Comparison of ENCODE assay signal across 9 mouse cellular contexts in the genomic region with DNA sequence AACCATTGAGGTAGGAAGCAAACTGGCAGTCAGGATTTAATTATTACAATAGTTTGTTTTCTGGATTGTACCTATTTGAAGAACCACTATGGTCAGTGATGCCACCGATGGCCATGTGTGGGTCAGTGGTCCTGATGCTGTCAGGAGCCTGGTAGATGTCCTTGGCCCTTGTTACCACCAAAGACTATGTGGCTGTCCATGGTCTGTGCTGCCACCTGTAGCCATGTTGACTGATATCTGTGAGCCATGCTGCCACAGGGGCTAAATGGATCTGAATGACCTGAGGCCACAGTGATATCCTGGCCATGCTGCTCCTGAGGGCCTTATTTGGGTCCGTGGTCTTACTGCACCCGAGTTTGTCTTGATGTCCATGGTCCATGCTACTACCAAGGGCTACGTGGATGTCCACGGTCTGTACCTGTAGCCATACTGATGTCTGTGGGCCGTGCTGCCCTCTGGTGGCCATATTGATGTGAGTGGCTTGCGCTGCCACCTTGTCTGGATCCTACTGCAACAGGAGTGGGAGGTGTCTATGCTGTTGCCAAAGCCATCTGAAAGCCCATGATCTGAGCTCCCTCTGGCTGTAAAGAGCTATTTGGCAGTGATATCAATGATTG. TPM values are rescaled to one million over a fixed set of nuclear protein-coding genes. Genes with fewer than 3 reads are reported as not detected.
DNase-seq lines count a peak whose midpoint lies in the region; ATAC-seq and TF ChIP-seq lines count a peak whose summit lies in the region.
"Had no signal": no experiment of that assay in that cellular context is flagged by ENCODE, and none has a peak within 500 bp of the region (broad histone marks: within the 10 kb centered on the region; RNA-seq: fewer than 3 reads in every experiment).

No protein-coding gene starts in this region.

- TF ChIP-seq RAD21 in CH12.LX (IDR thresholded peaks at IDR 0.05; ENCODE audit: low read depth, low read length), result peak; percentile 66

- H3K4me2 ChIP-seq in CH12.LX (ENCODE audit: insufficient read depth, low read depth, poor library complexity, severe bottlenecking), result no peak overlapping the region
- H3K4me2 ChIP-seq in forebrain, embryonic 15.5 days (replicated peaks), result no peak overlapping the region
- H3K4me2 ChIP-seq in midbrain, embryonic 11.5 days, result no peak overlapping the region
- H3K4me2 ChIP-seq in stomach, embryonic 14.5 days (replicated peaks; ENCODE audit: low read depth, low read length), result no peak overlapping the region

- no peaks in the 10 kb centered on the region for H3K9me3 ChIP-seq in CH12.LX (replicated peaks; ENCODE audit: low read length)
- no peaks in the 10 kb centered on the region for H3K9me3 ChIP-seq in forebrain, embryonic 15.5 days
- H3K9me3 ChIP-seq in midbrain, embryonic 11.5 days (ENCODE audit: control insufficient read depth, low read length), result no peaks in the 10 kb centered on the region
- no peaks in the 10 kb centered on the region for H3K9me3 ChIP-seq in stomach, embryonic 14.5 days (ENCODE audit: control insufficient read depth, low read depth, low read length)

- no peaks in the 10 kb centered on the region for H3K27me3 ChIP-seq in CH12.LX (replicated peaks)
- peaks cover 54% of the 10 kb centered on the region for H3K27me3 ChIP-seq in forebrain, embryonic 15.5 days
- H3K27me3 ChIP-seq in midbrain, embryonic 11.5 days (ENCODE audit: control insufficient read depth, insufficient read depth, low read length), result peaks cover 23% of the 10 kb centered on the region
- H3K27me3 ChIP-seq in stomach, embryonic 14.5 days (ENCODE audit: control insufficient read depth, insufficient read depth, low read length), result peaks cover 6% of the 10 kb centered on the region; the same call in 1 of the 2 replicates

- ATAC-seq in forebrain, embryonic 15.5 days (replicated peaks), result peak; percentile 70
- peak; percentile 71 for ATAC-seq in midbrain, embryonic 11.5 days (ENCODE audit: low FRiP score)
- ATAC-seq in stomach, embryonic 14.5 days (ENCODE audit: insufficient number of reproducible peaks, insufficient read depth, low FRiP score, low read depth), result peak; percentile 37; the same call in 1 of the 2 replicates

- H3K4me1 ChIP-seq in CH12.LX (ENCODE audit: control insufficient read depth in 1 of 2, insufficient read depth in 2 of 2), result peaks cover 3% of the 10 kb centered on the region in 2 experiments; a peak in 1 of 4 replicates
- H3K4me1 ChIP-seq in forebrain, embryonic 15.5 days, result no peaks in the 10 kb centered on the region
- no peaks in the 10 kb centered on the region for H3K4me1 ChIP-seq in midbrain, embryonic 11.5 days (ENCODE audit: control insufficient read depth, insufficient read depth, low read length)
- no peaks in the 10 kb centered on the region for H3K4me1 ChIP-seq in stomach, embryonic 14.5 days (ENCODE audit: control insufficient read depth, insufficient read depth, low read length)

- H3K9ac ChIP-seq in CH12.LX (ENCODE audit: insufficient read depth, low read depth), result no peak overlapping the region
- H3K9ac ChIP-seq in forebrain, embryonic 15.5 days (replicated peaks), result no peak overlapping the region
- H3K9ac ChIP-seq in midbrain, embryonic 11.5 days (ENCODE audit: low read length), result no peak overlapping the region
- no peak overlapping the region for H3K9ac ChIP-seq in stomach, embryonic 14.5 days (replicated peaks; ENCODE audit: low read depth, low read length)

- H3K4me3 ChIP-seq in gastrocnemius, adult 2 months, result no peak overlapping the region
- no peak overlapping the region for H3K4me3 ChIP-seq in CH12.LX (replicated peaks in 1 of 3; ENCODE audit: low read depth in 2 of 3, low read length in 2 of 3, poor library complexity in 1 of 3)
- H3K4me3 ChIP-seq in forebrain, embryonic 15.5 days, result no peak overlapping the region
- no peak overlapping the region for H3K4me3 ChIP-seq in midbrain, embryonic 11.5 days (ENCODE audit: low read depth, low read length)
- no peak overlapping the region for H3K4me3 ChIP-seq in stomach, embryonic 14.5 days (ENCODE audit: low read depth, low read length)

- no peaks in the 10 kb centered on the region for H3K36me3 ChIP-seq in CH12.LX (replicated peaks in 1 of 2; ENCODE audit: control insufficient read depth in 1 of 2, insufficient read depth in 1 of 2, low read length in 1 of 2)
- no peaks in the 10 kb centered on the region for H3K36me3 ChIP-seq in forebrain, embryonic 15.5 days
- no peaks in the 10 kb centered on the region for H3K36me3 ChIP-seq in midbrain, embryonic 11.5 days (ENCODE audit: control insufficient read depth, insufficient read depth, low read length)
- no peaks in the 10 kb centered on the region for H3K36me3 ChIP-seq in stomach, embryonic 14.5 days (ENCODE audit: control insufficient read depth, insufficient read depth, low read length)

- DNase-seq in gastrocnemius, adult 2 months, result peak; percentile 39
- DNase-seq in gastrocnemius, postnatal 25 days, result no peak
- DNase-seq in CH12.LX (ENCODE audit: extremely low read depth), result peak; percentile 70
- DNase-seq in c-Kit-positive CD71-positive TER-119-negative erythroid progenitor cells, embryonic 14.5 days (ENCODE audit: low read depth), result peak; percentile 39
- peak; percentile 51 to 84 for DNase-seq in kidney, postnatal 36 days
- DNase-seq in midbrain, embryonic 11.5 days (ENCODE audit: low spot score, missing footprints), result peak; percentile 82

- TF ChIP-seq EP300 in CH12.LX (IDR thresholded peaks at IDR 0.05; ENCODE audit: low read length), result no peak

- 33% methylated on average over 7 of the region's 7 CpGs for WGBS in forebrain, embryonic 15.5 days
- 34% methylated on average over 7 of the region's 7 CpGs for WGBS in midbrain, embryonic 11.5 days
- 35% methylated on average over 7 of the region's 7 CpGs for WGBS in stomach, embryonic 14.5 days

- no peak overlapping the region for H3K27ac ChIP-seq in gastrocnemius, adult 2 months
- no peak overlapping the region for H3K27ac ChIP-seq in CH12.LX (ENCODE audit: insufficient read depth, low read depth)
- H3K27ac ChIP-seq in forebrain, embryonic 15.5 days (replicated peaks), result no peak overlapping the region
- H3K27ac ChIP-seq in midbrain, embryonic 11.5 days (ENCODE audit: low read depth, low read length), result no peak overlapping the region
- no peak overlapping the region for H3K27ac ChIP-seq in stomach, embryonic 14.5 days (ENCODE audit: low read length)

- TF ChIP-seq CTCF in gastrocnemius, adult 2 months (IDR thresholded peaks at IDR 0.05), result peak; percentile 50
- TF ChIP-seq CTCF in CH12.LX (conservative IDR thresholded peaks at IDR 0.05 in 1 of 2, IDR thresholded peaks at IDR 0.05 in 1 of 2; ENCODE audit: low read depth in 2 of 2, low read length in 2 of 2), result peak; percentile 70 to 92

- H3K79me2 ChIP-seq in CH12.LX (replicated peaks; ENCODE audit: control insufficient read depth, extremely low read depth, insufficient read depth, poor library complexity, severe bottlenecking), result no peaks in the 10 kb centered on the region

- intact Hi-C loops in gastrocnemius, adult 2 months (cut with DNase I), result no loop called here

- in situ Hi-C loops in CH12.LX (cut with MboI; ENCODE audit: low pct_ligation_motif_present, low pct_unique_long_range_greater_than_20kb, low sequenced_read_pairs), result loop anchor here (10.0 to 25.0 kb wide), 3 partner anchors 101 to 258 kb away; no protein-coding TSS in a partner anchor

- no peak for TF ChIP-seq POLR2A in CH12.LX (IDR thresholded peaks at IDR 0.05; ENCODE audit: low read depth, low read length)

- dilution Hi-C loops in CH12.LX (cut with MboI; ENCODE audit: extremely low pct_ligation_motif_present, extremely low pct_unique_long_range_greater_than_20kb, low sequenced_read_pairs), result no loop called here

TF ChIP-seq in CH12.LX, 34 proteins besides CTCF, POLR2A, EP300 and RAD21:
- TF ChIP-seq PAX5 (IDR thresholded peaks at IDR 0.05; ENCODE audit: low read length) (no peak), SMC3 (IDR thresholded peaks at IDR 0.05; ENCODE audit: low read depth, low read length) (peak; percentile 92)

RNA-seq across cellular contexts. Expression of gene Prdm13, which starts 10.0 kb away (rescaled TPM):
- not detected for total RNA-seq in gastrocnemius, adult 2 months (2021)
- not detected for total RNA-seq in gastrocnemius, postnatal 25 days (2021)
- total RNA-seq in CH12.LX (2012; rRNA removed), result not detected in 2 replicates
- total RNA-seq in CH12.LX (2014; rRNA removed), result not detected in 2 replicates
- polyA plus RNA-seq in CH12.LX (2012; ENCODE audit: insufficient read length, low read depth), result not detected in 2 replicates
- polyA plus RNA-seq in forebrain, embryonic 15.5 days (2015; fragmentation: Nextera tagmentation; extraction: Ambion mirVana), result 0.14 and 0.34 TPM in 2 replicates
- 0.15 and 0.25 TPM in 2 replicates for polyA plus RNA-seq in midbrain, embryonic 11.5 days (2014; fragmentation: Nextera tagmentation; extraction: Ambion mirVana)
- not detected in 2 replicates for polyA plus RNA-seq in stomach, embryonic 14.5 days (2014; fragmentation: Nextera tagmentation; extraction: Ambion mirVana)
- total RNA-seq: layer of hippocampus, adult 8-10 months had no signal

RNA-seq across cellular contexts. Expression of gene Ccnc, which starts 31.8 kb away (rescaled TPM):
- total RNA-seq in gastrocnemius, adult 2 months (2021), result 10 to 100 TPM; 10.1 to 11.8 TPM
- total RNA-seq in gastrocnemius, postnatal 25 days (2021), result 10 to 100 TPM in 1 of 2 experiments, 1 to 10 TPM in 1; 9.8 to 11.2 TPM
- 20.7 and 22.7 TPM in 2 replicates for total RNA-seq in CH12.LX (2012; rRNA removed)
- 61.4 and 73.0 TPM in 2 replicates for total RNA-seq in CH12.LX (2014; rRNA removed)
- 24.4 and 32.3 TPM in 2 replicates for polyA plus RNA-seq in CH12.LX (2012; ENCODE audit: insufficient read length, low read depth)
- 65.0 and 72.7 TPM in 2 replicates for polyA plus RNA-seq in forebrain, embryonic 15.5 days (2015; fragmentation: Nextera tagmentation; extraction: Ambion mirVana)
- polyA plus RNA-seq in midbrain, embryonic 11.5 days (2014; fragmentation: Nextera tagmentation; extraction: Ambion mirVana), result 89.6 and 102 TPM in 2 replicates
- polyA plus RNA-seq in stomach, embryonic 14.5 days (2014; fragmentation: Nextera tagmentation; extraction: Ambion mirVana), result 46.7 and 49.7 TPM in 2 replicates
